Mouse (Mus musculus) olfactory bulb, adult 2 months (tissue): ENCODE measurements at regions not wholly inside any gene's neighbourhood (a gene's known extent, or its start where the extent isn't known, plus 50 kb on each side); places are given as distances from the start of the nearest gene placed in this dataset.

ENCODE experiments used
- H3K27ac ChIP-seq: fragments of 200-500 bp; 2 replicates; pipeline ENCODE4 v1.5.1; 2012; ENCODE audit warnings: low read depth, low read length; ENCODE audit not compliant: insufficient read depth
- H3K4me1 ChIP-seq: fragments of 200-500 bp; 2 replicates; pipeline ENCODE4 v1.6.1; 2012; ENCODE audit warnings: low read length; ENCODE audit not compliant: control insufficient read depth, insufficient read depth
- H3K4me3 ChIP-seq: fragments of 200-500 bp; 2 replicates; pipeline ENCODE4 v1.5.1; 2012; ENCODE audit warnings: mild to moderate bottlenecking, low read depth, low read length, moderate library complexity; ENCODE audit not compliant: insufficient read depth
- CTCF ChIP-seq: fragments of 200-500 bp; IDR thresholded peaks from 2 replicates; pipeline ENCODE4 v1.5.1; 2012; ENCODE audit warnings: low read depth, mild to moderate bottlenecking, low read length, moderate library complexity; ENCODE audit not compliant: insufficient read depth
- POLR2A ChIP-seq: fragments of 200-500 bp; IDR thresholded peaks from 2 replicates; pipeline ENCODE4 v1.6.1; 2012; ENCODE audit warnings: mild to moderate bottlenecking, low read depth, low read length, moderate library complexity; ENCODE audit not compliant: insufficient read depth
- WGBS: fragments of 180-500 bp; shearing (Covaris S2); methylation state at CpG from one replicate; pipeline ENCODE4 v1.1.7; 2018; 5-methylcytosine and 5-hydroxymethylcytosine counted together

DNA sequence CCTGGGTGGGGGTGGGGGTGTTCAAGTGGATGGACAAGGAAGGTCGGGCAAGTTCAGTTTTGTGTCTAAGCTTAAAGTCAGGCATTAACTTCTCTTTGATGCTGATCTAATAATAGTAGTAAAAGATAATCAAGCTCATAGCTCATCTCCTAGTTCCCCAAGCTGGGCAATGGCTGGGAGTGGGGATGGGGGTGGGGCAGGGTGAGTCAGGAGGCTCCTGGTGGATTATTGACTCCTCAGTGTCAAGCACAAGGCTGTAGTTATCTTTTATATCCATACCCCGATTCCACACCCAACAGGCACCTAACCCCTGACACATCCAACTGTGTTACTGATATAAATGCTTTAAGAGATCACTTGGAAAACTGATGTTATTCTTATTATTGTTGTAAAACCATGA lies 315.0 kb downstream of the Pten start:
- 84% methylated on average over 2 of the region's 2 CpGs for WGBS
- H3K4me1 ChIP-seq: peaks cover 9% of the 10 kb centered on the region
- H3K4me3 ChIP-seq: no peak overlapping the region
- TF ChIP-seq POLR2A: no peak
- TF ChIP-seq CTCF: no peak
- no peak overlapping the region for H3K27ac ChIP-seq

DNA sequence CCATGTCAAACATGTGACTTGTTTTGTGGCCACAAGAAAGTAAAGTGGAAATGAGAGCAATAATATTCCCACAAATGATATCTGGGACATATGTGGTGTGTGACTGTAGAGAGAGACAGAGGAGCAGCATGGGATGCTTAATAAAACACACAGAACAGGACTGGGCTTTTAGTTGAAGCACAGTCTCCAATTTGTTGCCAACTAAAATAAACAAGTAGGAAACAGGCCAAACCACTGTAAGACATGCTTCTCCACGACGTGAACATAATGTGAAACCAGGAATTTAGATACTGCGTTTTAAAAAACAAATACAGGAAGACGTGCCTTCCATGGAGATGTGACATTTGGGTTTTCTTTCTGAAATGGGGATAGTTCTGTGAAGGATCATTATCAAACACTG lies 317.2 kb downstream of the Rnls start:
- Histone ChIP-seq H3K4me1 (no peaks in the 10 kb centered on the region), H3K4me3 (no peak overlapping the region), H3K27ac (no peak overlapping the region)
- TF ChIP-seq POLR2A (no peak), CTCF (no peak)
- WGBS: 65% methylated on average over 4 of the region's 4 CpGs

DNA sequence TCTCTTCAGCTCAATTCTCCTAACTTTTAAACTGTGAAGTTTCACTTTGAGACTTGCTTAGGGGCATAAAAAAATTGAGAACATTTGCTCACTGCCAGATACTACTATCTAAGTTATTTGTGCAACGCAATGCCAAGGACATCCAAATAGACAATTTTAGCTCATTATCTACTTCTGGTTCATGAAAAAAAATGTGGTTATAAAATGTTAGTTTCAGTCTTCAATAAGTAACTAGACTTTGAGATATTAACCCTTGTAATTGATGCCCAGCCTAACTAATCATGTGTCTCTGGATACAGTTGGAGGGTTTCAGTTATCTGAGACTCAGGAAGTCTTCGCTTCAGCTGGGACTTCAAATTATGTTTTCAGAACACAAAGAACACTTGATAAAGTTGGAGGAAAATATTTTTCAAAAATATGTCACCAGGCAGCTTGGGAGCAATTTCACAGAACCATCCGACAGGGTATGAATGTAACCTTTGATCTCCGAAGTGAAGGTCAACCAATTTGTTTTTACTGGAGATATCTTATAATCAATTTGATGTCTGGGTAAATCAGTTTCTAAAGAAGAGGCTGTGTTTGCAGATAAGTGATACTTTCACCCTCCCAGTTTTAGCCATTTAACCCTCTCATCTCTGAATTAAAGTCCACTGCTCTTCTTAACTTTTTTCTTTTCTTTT lies 313.3 kb downstream of the Rnls start:
- H3K4me3 ChIP-seq: no peak overlapping the region
- no peak overlapping the region for H3K27ac ChIP-seq
- 94% methylated on average over 4 of the region's 4 CpGs for WGBS
- no peaks in the 10 kb centered on the region for H3K4me1 ChIP-seq
- no peak for TF ChIP-seq POLR2A
- no peak for TF ChIP-seq CTCF

DNA sequence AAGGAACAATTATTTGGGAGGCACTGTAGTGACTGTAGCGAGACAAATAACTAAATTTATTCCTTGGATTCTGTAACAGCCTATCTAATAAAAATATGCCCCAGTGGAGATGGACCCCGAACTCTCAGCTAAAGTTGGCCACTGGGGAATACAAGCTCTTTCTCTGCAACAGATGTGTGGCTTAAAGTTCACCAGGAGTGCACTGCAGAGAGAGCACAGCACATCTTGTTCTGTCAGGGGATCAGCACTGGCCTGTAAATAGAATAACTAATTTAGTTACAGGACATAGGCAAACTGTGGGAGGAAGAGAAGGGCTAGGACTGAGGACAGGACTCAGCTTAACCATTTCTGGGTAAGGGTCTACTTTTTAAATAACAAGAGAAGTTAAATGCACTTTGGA lies 312.1 kb downstream of the Rnls start:
- Histone ChIP-seq H3K4me1 (no peaks in the 10 kb centered on the region), H3K27ac (no peak overlapping the region), H3K4me3 (no peak overlapping the region)
- WGBS: 61% methylated on average over 2 of the region's 2 CpGs
- no peak for TF ChIP-seq POLR2A
- TF ChIP-seq CTCF: no peak

DNA sequence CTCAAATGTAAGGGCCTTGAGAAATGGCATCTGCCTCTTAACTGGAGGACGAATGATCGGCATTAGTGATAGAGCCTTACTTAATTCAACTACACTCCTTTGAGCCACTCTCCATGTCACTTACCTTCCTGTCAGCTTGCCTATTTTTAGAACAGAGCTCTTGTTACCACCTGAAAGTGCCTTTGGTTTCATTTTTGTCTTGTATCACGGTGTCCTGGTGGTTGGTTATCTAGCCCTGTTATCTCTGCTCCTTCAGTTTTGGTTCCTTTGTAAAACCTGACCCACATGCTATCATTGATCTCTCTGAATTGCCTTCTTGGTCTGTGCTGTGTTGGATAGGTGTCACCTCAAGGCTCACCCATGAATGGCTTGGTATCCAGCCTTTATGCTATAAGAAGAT lies 310.6 kb downstream of the Rnls start:
- WGBS: 97% methylated on average over 3 of the region's 3 CpGs
- Histone ChIP-seq H3K27ac (no peak overlapping the region), H3K4me3 (no peak overlapping the region), H3K4me1 (no peaks in the 10 kb centered on the region)
- TF ChIP-seq CTCF: no peak
- TF ChIP-seq POLR2A: no peak

DNA sequence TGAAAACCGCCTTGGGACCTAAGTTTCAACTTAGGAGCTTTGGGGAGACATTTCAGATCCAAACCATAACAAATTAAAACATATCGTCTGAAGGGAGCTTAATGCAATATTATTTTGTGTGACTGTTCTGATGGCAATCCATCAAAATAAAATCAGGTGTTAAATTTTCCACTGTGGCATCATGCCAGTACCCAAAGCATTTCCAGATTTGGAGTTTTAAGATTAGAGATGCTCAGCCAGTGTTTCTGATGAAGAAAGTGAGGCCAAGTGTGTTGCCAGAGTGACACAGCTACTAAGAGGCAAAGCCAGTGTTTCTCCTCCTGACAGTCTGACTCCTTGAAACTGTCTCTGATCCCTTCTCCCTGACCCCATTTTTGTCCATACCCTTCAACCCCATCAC lies 308.7 kb downstream of the Rnls start:
- H3K4me3 ChIP-seq: no peak overlapping the region
- no peaks in the 10 kb centered on the region for H3K4me1 ChIP-seq
- H3K27ac ChIP-seq: no peak overlapping the region
- 83% methylated on average over 2 of the region's 2 CpGs for WGBS
- TF ChIP-seq POLR2A: no peak

DNA sequence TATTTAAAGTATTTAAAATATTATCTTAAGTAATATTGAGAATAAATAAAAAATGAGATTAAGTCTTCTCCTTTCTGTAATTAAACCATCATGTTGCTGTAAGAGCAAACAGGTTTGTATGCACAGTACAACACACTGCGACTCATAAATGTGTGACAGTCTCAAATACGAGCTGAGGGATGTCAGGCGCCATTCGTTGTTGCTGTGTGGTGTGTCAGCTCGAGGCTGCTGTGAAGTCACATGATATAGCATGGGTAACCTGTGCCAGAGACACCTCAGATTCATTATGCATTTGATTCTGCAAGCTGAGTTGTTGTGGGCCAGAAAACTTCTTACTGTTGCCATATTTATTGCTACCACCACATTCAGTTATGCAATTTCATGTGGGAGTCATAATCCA lies 307.4 kb downstream of the Rnls start:
- Histone ChIP-seq H3K4me1 (no peaks in the 10 kb centered on the region), H3K27ac (no peak overlapping the region), H3K4me3 (no peak overlapping the region)
- 87% methylated on average over 5 of the region's 5 CpGs for WGBS
- TF ChIP-seq POLR2A (no peak), CTCF (no peak)
